Mouse (Mus musculus): ENCODE measurements around the gene Htra1. TPM values are rescaled to one million over a fixed set of nuclear protein-coding genes. Genes with fewer than 3 reads are reported as not detected.

Gene Htra1
- total RNA-seq, 4 experiments from 2014 or later, result 184 to 219 (median 213) TPM

DNA sequence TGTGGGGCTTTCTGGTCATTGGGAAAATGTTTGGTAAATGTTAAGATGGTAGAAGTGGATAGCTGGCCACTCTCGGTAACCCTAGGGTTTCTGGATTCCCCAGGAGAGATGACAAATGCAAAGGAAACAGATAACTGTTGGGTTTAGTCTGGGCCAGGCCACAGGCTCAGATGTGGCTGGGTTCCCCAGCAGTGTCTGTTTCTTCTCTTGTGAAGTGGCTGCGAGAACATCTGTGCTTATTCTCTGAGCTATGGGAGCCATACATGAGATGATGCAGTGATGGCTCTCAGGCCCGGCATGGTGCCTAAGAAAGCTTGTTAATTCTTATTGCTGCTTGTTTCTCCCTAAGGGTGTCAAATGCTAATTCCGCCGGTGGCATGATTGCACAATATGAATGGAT lies 68.2 kb downstream of the Htra1 start:
- no peak for DNase-seq (ENCODE audit: low spot score in 2 of 2)

DNA sequence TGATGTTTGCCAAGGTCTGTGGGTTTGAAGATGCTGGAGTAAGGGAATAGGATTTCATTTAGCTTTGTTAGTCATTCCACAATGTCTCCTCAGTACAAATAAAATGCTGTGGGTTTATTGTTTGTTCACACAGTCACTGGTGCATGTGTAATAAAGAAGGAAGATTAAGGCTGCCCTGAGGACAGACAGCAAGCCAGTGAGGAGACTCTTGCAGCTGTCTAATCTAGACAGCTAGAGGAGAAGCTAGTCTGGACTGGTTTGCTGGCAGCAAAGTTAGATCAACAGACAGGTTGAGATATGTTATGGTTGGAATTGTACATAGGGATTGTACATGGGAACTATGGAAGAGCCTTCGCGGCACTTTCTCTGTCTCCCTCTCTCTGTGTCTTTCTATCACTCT lies 71.3 kb downstream of the Htra1 start:
- no peak for DNase-seq (ENCODE audit: low spot score in 2 of 2)

DNA sequence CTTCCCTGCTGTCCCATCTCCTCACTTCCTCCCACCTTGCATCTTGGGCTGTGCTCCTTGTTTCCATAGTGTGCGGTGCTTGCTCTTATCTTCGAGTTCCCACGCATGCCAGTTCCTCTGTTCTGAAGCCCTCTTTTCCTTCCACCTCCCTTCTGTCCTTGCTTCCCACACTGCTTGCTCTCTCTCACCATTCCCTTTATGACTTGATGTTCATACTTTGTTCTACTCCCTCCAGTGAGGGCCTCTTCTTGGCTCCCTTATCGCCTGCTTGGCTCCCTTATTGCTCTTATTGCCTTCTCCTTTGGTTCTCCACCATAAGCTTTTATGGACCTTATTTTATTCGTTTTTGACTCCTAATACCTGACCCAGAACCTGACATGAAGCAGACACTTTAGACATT lies 73.3 kb downstream of the Htra1 start:
- DNase-seq (ENCODE audit: low spot score in 2 of 2), result no peak

DNA sequence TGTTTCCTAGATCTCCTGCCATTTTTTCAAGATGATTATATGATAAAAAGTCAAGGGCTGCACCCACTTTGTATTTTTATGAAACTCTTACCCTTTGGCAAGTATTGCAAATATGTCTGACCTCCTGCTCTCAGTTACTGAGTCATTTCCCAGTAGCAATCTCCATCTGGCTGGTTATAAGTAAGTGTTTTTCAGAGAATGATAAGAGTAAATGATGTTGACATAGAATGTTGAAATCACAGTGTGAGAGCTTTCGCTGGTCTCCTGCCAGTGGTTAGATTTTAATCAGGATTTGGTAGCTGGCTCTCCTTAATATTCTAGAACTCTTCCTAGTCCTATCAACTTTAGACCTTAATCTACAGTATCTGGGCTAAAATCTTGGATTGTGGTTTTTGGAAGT lies 76.0 kb downstream of the Htra1 start:
- DNase-seq (ENCODE audit: low spot score in 2 of 2), result no peak

DNA sequence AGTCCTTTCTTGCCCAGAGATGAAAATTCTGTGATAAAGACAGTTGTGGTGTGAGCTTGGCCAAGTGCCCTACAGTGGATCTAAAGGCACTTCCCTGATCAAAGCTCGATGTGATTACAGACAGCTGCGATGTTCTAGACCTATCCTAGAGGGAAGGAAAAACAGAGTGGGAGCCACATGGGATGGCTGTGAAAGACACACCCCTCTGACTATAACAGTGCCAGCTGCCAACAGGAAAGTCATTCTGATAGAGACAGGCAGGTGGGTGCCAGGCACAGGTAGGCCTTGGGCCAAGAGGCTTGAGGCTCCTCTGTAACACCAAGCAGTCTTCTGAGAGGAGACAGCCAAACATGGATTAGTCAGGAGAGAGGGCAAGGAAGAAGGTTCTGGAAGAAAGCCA lies 83.3 kb downstream of the Htra1 start:
- DNase-seq (ENCODE audit: low spot score in 2 of 2), result no peak

DNA sequence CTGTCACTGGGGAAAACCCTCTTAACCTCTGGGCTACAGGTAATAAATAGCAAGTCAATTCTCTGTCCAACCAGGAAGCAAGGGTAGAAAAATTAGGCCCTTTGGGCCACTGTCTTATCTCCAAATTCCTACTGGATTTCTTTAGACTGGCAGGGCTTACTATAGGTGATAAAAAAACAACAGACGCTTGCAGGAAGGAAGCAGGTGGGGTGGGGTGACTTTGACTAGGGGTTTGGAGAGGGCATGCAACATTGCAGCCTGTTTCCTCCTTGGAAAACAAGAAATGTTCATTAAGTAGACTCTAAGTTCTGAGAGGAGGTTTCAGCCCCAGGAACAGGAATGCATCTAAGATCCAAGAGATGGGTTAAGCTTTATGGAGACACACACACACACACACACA lies 88.9 kb downstream of the Htra1 start:
- DNase-seq (ENCODE audit: low spot score in 2 of 2), result no peak

DNA sequence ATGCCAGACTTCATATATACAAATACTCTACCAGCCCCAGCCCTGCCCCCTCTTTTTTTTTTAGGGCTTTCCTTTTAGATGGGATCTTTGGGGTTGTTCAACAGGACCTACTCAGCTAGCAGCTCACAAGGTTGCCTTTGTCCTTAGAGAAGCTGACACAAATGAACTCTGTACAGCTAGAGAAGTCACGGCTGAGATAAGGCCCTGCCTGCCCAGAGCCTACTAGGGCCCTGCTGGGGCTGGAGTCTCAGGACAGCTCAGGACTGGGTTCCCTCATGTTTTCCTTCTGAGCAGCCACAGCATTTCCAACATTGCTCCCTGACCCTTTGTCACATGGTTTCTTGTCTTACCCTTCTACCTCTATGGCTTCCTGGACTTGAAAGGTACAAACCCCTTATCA lies 91.6 kb downstream of the Htra1 start:
- DNase-seq (ENCODE audit: low spot score in 2 of 2), result no peak

DNA sequence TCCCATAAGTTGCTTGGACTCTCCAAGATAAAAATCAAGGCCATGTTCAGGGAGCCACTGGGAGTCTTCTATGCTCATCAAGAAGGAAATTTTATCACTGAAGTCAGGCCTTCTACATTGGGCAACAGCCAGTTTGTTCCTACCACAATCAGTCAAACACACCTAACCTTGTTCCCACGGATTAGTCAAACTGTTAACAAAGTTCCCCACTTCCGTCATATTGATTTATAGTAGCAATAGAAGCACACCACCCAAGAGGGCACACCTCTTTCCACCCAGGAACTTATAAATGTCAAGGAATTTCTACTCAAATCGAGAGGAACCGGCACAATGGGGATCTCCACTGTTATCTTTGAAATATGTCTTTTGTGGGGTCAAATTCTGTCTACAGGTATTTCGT lies 95.8 kb downstream of the Htra1 start, which contains the start of gene Dmbt1:
Dmbt1 (plus strand) TSS at position 299 of the 400 bp plus-strand sequence.
- DNase-seq (ENCODE audit: low spot score in 2 of 2), result no peak

Small RNA genes lying within 50 kb of the gene (microRNA-seq; reads per million reads assigned to microRNA genes)
- 0.25 to 0.96 reads per million in 2 experiments for gene Mir7061

Other genes starting within 250 kb of the Htra1 start
- gene Btbd16, start 162.0 kb upstream of the Htra1 start, total RNA-seq (2022), result under 1 TPM; 0.33 to 0.58 (median 0.46) TPM
- 10 to 100 TPM; 87.2 to 97.4 (median 91.8) TPM for gene Plekha1, start 70.4 kb upstream of the Htra1 start, total RNA-seq (2022)
- not detected for gene Dmbt1, start 95.9 kb downstream of the Htra1 start, total RNA-seq (2022)
- not detected for gene 4933402N03Rik, start 210.2 kb downstream of the Htra1 start, total RNA-seq (2022)
- gene 5430419D17Rik, start 238.3 kb downstream of the Htra1 start, total RNA-seq (2022), result under 1 TPM in 2 of 4 experiments, not detected in 2; 0.09 to 0.10 TPM